Mouse (Mus musculus) mouse trophoblast stem cell (cell line): ENCODE measurements around the gene Kmt2e.

ENCODE experiments used
- in situ Hi-C, 2 experiments: fragments of 300-500 bp; cut with MseI, MboI; formaldehyde crosslinking; loops; 2 replicates in 1 of 2; 3 replicates in 1 of 2; pipeline ENCODE4 v1.15.1; 2025

The Kmt2e gene

GRCm38 (mm10) chr5:23497920-23498319 lies 63.7 kb downstream of the Kmt2e start:
- in situ Hi-C loops = no loop called here

GRCm38 (mm10) chr5:23499257-23499656 lies 65.0 kb downstream of the Kmt2e start:
- in situ Hi-C loops = no loop called here

GRCm38 (mm10) chr5:23500715-23501114 lies 66.5 kb downstream of the Kmt2e start:
- in situ Hi-C loops = no loop called here

- in situ Hi-C loops = no loop called here
Observed at GRCm38 (mm10) chr5:23501582-23502316, 67.5 kb downstream of the Kmt2e start.

- in situ Hi-C loops = no loop called here
Observed at GRCm38 (mm10) chr5:23502317-23502937, 68.2 kb downstream of the Kmt2e start.

- in situ Hi-C loops = no loop called here
Observed at GRCm38 (mm10) chr5:23505578-23505977, 71.3 kb downstream of the Kmt2e start.

DNA sequence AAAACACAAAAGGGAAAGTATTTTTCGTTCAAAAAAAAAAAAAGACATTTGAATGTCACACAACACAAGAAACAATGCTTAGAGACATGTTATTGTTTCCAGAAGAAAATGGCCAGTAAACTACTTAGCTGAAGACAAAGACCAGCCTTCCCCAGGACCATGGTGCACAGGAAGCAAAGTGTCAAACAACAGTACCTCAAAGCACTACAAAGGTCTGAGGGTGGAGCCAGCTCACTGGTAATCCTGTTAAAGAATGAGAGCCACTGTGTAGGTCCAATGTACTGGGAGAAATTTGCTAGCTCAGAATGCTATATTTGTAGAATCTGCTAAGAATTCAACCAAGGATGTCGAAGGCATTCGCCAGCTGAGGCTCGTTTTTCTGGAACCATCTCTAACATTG lies 73.0 kb downstream of the Kmt2e start:
- in situ Hi-C loops = no loop called here

- in situ Hi-C loops = no loop called here
Observed at GRCm38 (mm10) chr5:23508630-23509029, 74.4 kb downstream of the Kmt2e start.

- in situ Hi-C loops = no loop called here
Observed at GRCm38 (mm10) chr5:23511456-23511855, 77.2 kb downstream of the Kmt2e start.

DNA sequence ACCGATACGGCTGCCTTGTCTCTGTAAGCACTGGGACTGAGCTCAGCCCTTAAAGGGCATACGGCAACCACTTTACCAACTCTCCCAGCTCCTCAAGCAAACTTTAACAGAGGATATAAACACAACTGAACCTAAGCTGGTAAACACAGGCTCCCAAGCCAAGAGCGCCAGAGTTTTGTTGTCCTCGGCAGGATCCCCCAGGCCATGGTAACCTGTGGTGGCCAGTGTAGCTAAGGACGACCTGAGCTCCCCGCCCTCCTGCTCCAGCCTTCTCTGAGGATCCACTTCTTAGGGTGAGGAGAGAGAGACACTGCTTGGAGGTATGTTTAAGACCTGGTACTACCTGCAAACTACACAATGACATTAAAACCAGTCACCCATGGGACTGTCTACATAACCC lies 78.3 kb downstream of the Kmt2e start:
- in situ Hi-C loops = no loop called here

GRCm38 (mm10) chr5:23513468-23513867 lies 79.2 kb downstream of the Kmt2e start:
- in situ Hi-C loops = no loop called here

- in situ Hi-C loops = no loop called here
Observed at GRCm38 (mm10) chr5:23515038-23515437, 80.8 kb downstream of the Kmt2e start.

DNA sequence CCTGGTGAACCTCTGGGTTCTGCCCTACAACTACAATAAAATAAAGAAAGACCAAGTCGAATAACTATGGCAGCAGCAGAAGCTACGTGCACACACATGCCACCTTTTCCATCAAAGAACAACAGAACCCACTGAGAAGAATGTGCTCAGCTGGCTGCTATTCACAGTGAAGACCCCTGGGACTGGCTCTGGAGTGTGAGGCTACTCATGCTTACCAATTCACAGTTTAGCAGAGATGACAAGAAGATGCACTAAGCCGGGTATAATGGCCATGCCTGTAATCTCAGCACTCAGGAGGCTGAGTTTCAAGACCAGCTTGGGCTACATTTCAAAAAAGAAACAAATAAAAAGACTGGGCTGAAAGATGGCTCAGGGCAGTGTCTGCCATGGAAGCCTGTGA lies 82.7 kb downstream of the Kmt2e start:
- in situ Hi-C loops = no loop called here

GRCm38 (mm10) chr5:23517839-23518238 lies 83.6 kb downstream of the Kmt2e start:
- in situ Hi-C loops = no loop called here

DNA sequence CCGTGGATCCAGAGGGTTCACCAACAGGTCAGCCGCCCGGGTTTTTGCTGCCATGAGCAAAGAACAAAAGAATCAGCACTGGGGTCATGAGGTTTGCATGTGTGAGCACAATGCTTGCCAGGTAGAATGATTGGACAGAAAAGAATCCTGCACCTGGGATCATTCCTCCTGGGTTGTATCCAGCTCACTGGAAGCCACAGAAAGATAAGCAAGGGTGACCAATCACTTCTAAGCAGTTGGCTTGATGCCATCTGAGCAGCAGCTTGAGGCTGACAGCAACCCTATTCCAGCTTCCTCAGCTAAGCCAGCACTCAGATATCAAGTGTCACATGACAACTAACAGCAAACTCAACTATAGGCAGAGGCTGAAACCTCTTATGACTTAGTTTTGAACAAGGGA lies 84.4 kb downstream of the Kmt2e start:
- in situ Hi-C loops = no loop called here

DNA sequence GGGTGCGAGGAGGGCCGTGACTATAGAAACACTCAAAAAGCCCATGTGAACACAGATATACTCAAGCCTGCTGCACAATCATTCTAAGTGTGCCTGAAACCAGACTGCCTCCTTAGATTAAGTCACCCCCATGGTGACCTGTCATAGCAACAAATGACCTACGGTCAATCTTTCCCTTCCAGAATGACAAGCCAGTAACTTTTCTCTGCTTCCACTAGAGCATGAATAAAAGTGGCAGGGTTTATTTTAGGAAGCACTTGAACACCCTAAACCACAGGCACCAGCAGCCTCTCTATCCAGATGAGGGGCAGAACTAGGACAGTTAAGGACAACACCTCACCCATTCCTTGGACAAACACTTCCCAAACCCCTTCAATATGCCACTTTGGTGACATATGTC lies 85.4 kb downstream of the Kmt2e start:
- in situ Hi-C loops = no loop called here

DNA sequence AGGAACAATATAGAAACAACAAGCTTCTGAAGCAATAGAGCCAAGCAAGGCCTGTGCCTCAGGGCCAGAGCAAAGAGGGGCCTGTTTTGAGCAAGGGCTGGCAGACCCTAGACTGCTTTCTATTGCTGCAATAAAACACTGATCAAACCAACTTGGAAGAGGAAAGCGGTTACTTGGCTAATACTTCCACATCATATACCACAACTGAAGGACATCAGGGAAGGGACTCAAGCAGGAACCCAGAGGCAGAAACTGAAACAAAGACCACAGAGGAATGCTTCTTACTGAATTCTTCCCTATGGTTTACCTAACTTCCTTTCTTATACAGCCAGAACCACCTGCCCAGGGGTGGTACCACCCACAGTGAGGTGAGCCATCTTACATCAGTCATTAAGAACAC lies 87.4 kb downstream of the Kmt2e start:
- in situ Hi-C loops = no loop called here

GRCm38 (mm10) chr5:23523936-23524335 lies 89.7 kb downstream of the Kmt2e start:
- in situ Hi-C loops = no loop called here

DNA sequence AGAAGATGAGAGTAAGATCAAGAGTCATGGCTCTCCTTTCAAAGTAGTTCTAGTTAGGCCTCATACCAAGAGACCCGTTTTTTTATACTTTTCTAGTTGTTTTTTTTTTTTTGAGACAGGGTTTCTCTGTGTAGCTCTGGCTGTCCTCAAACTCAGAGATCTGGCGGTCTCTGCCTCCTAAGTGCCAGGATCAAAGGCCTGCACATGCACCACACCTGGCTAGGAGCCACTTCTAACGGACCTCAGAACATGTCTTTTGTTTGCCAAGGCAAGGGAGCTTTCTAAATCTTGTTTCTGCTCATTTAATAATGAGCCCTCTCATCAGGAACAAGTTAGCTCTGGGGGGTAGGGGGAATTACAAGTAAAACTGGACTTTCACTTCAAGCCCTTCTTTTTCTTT lies 90.4 kb downstream of the Kmt2e start:
- in situ Hi-C loops = no loop called here

DNA sequence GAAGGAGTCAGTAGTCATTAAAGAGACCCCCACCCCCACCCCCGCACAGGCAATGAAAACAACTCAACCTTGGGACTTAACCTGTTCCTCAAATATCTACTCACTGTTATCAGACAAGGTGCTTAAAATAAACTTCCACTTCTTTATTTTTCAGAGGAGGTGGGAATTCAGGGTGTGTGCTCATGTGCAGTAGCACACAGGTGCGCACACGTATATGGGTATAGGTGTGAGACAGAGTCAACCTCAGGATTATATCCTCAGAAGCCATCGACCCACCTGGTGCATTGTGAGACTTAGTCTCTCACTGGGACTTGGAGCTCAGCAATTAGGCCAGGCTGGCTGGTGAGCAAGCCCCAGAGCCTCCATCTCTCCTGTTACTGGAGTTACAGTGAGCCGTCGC lies 96.9 kb downstream of the Kmt2e start:
- in situ Hi-C loops = no loop called here

GRCm38 (mm10) chr5:23531541-23532096 lies 97.4 kb downstream of the Kmt2e start:
- in situ Hi-C loops = no loop called here

- in situ Hi-C loops = no loop called here
Observed at GRCm38 (mm10) chr5:23535692-23536091, 101.5 kb downstream of the Kmt2e start.

- in situ Hi-C loops = no loop called here
Observed at GRCm38 (mm10) chr5:23551687-23552086, 117.4 kb downstream of the Kmt2e start.
